Mouse (Mus musculus) gastrocnemius, adult 2 months (tissue): ENCODE measurements at regions not wholly inside any gene's neighbourhood (a gene's known extent, or its start where the extent isn't known, plus 50 kb on each side); places are given as distances from the start of the nearest gene placed in this dataset. TPM values are rescaled to one million over a fixed set of nuclear protein-coding genes. Genes with fewer than 3 reads are reported as not detected.
A peak's percentile ranks its signal among the peaks of the same experiment; 100 is the strongest.

Experiments used
- DNase-seq: peaks from one replicate; pipeline ENCODE4 v3.0.0; 2022
- H3K27ac ChIP-seq: fragments of 200-600 bp; 2 replicates; pipeline ENCODE4 v1.8.1; 2022; ENCODE audit warnings: mild to moderate bottlenecking
- H3K4me3 ChIP-seq: fragments of 200-600 bp; 2 replicates; pipeline ENCODE4 v1.8.1; 2022; ENCODE audit warnings: mild to moderate bottlenecking, moderate library complexity
- CTCF ChIP-seq: fragments of 200-600 bp; IDR thresholded peaks from 2 replicates; pipeline ENCODE4 v1.8.1; 2022; ENCODE audit warnings: antibody characterized with exemption, mild to moderate bottlenecking, moderate library complexity
- intact Hi-C: fragments of 180-260 bp; cut with DNase I; formaldehyde crosslinking; loops from one replicate; pipeline ENCODE4 v1.15.1; 2025
- microRNA-seq: library from miRNA; unstranded; fragments of <30 nt; microRNA quantifications from one replicate; pipeline ENCODE4 v1.2.0, GENCODE M21; 2021

DNA sequence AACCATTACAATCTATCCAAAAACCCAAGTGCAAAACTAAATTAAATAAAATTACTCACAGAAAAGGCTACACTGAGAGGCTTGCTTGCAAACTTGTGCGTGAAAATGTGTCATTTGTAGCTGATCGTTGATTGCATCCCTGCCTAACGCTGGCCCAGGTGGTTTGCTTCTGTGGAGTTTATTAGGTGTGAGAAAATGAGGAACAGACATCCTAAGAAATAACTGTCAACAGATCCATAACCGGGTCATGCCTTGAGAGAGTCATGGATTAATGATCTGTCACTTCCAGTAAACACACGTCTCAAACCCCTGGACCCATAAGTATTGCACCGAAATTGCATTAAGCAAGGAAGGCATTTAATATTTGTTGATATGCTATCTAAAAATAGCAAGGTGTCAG is 73.4 kb upstream of the Tmem18 start:
- Histone ChIP-seq H3K4me3 (no peak overlapping the region), H3K27ac (no peak overlapping the region)
- TF ChIP-seq CTCF = no peak
- no peak for DNase-seq
- intact Hi-C loops = no loop called here

DNA sequence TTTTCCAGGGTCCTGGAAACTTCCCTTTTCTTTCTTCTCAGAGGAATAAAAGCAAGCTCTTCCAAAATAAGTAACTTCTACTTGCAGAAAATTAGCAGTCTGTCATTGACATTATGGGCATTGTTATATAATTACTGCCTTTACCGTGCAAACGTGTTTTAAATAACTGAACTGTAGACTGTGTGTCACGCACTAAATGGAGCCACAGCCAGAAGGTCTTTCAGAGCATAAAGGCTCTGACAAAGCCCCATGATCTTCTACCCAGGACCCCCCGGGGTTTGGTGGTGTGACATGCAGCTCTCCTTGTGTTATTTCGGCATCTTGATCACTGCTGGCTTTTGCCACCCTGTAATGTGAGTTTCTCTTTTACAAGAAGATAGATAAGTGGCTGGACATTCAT is 100.9 kb upstream of the Tmem18 start:
- DNase-seq = no peak

GRCm38 (mm10) chr12:30473473-30473815 is 100.3 kb upstream of the Sntg2 start:
- no peak for TF ChIP-seq CTCF
- Histone ChIP-seq H3K4me3 (no peak overlapping the region), H3K27ac (no peak overlapping the region)
- no peak for DNase-seq
- intact Hi-C loops = no loop called here

More for the DNA sequence above, 100.9 kb upstream of the Tmem18 start:
- no peak overlapping the region for H3K4me3 ChIP-seq
- intact Hi-C loops = no loop called here
- H3K27ac ChIP-seq = no peak overlapping the region
- no peak for TF ChIP-seq CTCF

- no peak for TF ChIP-seq CTCF
- Histone ChIP-seq H3K4me3 (no peak overlapping the region), H3K27ac (no peak overlapping the region)
- no peak for DNase-seq
- intact Hi-C loops = no loop called here
Observed at GRCm38 (mm10) chr12:30472743-30473472, 99.7 kb upstream of the Sntg2 start.

DNA sequence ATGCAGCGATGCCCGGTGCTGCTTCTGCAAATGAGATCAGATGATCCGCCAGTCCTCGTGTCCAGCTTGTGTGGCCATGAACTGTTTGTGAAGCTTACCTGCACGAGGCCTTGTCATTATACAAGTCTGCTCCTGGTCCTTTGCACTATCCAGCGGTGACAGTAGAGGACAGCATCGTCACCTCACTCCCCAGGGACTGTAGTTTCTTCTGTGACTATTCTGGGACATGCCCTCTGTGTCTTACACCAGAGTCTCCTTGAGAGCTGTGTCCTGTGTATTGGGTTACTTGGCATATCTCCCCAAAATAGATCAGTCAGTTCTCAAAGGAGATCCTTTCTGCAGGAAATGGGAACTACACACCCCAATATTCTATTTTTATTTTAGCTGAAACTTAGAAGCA is 94.0 kb upstream of the Sntg2 start:
- intact Hi-C loops = loop anchor here (10.0 kb wide), 1 partner anchor 108 kb away; no protein-coding TSS in a partner anchor
- peak; percentile 45 for DNase-seq
- peak; percentile 33 for TF ChIP-seq CTCF
- H3K4me3 ChIP-seq = peak overlapping the region; percentile 60
- H3K27ac ChIP-seq = peak overlapping the region; percentile 71

- intact Hi-C loops = no loop called here
- no peak for DNase-seq
- TF ChIP-seq CTCF = peak; percentile 21; the same call in 1 of the 2 replicates
- Histone ChIP-seq H3K4me3 (no peak overlapping the region), H3K27ac (no peak overlapping the region)
Observed at GRCm38 (mm10) chr12:30450614-30451013, 77.4 kb upstream of the Sntg2 start.

DNA sequence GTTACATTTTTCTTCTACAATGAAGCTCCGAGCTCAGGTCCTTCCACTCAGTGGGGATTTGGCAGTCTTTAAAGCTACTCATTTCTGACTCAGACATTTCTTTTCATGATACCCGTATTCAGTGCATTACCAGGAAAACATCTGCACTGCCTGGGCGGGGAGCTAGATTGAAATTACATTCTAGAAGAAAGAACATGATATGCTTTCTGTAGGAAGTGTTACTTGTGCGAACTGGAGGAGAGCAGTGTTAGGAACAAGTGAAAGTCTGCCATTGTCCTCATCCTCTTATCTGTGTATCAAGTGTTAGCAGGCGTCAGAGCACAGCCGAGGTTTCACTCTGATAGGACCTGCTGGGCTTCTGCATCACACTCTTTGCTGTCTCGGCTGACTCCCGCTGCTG is 61.7 kb upstream of the Sntg2 start:
- intact Hi-C loops = no loop called here

GRCm38 (mm10) chr12:30432861-30433260 is 59.7 kb upstream of the Sntg2 start:
- no peak for DNase-seq
- TF ChIP-seq CTCF = no peak
- H3K4me3 ChIP-seq = no peak overlapping the region
- H3K27ac ChIP-seq = no peak overlapping the region
- intact Hi-C loops = no loop called here

More for the DNA sequence above, 61.7 kb upstream of the Sntg2 start:
- no peak for TF ChIP-seq CTCF
- Histone ChIP-seq H3K27ac (no peak overlapping the region), H3K4me3 (no peak overlapping the region)
- no peak for DNase-seq

- Histone ChIP-seq H3K27ac (no peak overlapping the region), H3K4me3 (no peak overlapping the region)
- intact Hi-C loops = no loop called here
- DNase-seq = no peak
- TF ChIP-seq CTCF = no peak
Observed at GRCm38 (mm10) chr12:30430641-30431040, 57.5 kb upstream of the Sntg2 start.

- no peak for TF ChIP-seq CTCF
- DNase-seq = no peak
- intact Hi-C loops = no loop called here
- H3K4me3 ChIP-seq = no peak overlapping the region
- H3K27ac ChIP-seq = no peak overlapping the region
Observed at GRCm38 (mm10) chr12:30425301-30425700, 52.1 kb upstream of the Sntg2 start.

Small RNAs in the stretch of these regions (microRNA-seq; reads per million reads assigned to microRNA genes)
- not detected for gene Gm25865
